Mouse (Mus musculus) neural tube, embryonic 14.5 days (tissue): ENCODE measurements around the gene Iqcn. TPM values are rescaled to one million over a fixed set of nuclear protein-coding genes. Genes with fewer than 3 reads are reported as not detected.
A peak's percentile ranks its signal among the peaks of the same experiment; 100 is the strongest.

Experiments
- ATAC-seq: fragments of 200-750 bp; cut with Nextera tagmentation; 2 replicates; pipeline ENCODE4 v1.8.0; 2017; ENCODE audit warnings: low read depth, mild to moderate bottlenecking, moderate TSS enrichment, moderate library complexity
- H3K27ac ChIP-seq: fragments of 300-500 bp; sonication (generic); 2 replicates; pipeline ENCODE4 v1.5.1; 2014; ENCODE audit warnings: low read depth, mild to moderate bottlenecking, control low read depth, low read length, moderate library complexity, mixed read lengths
- H3K27me3 ChIP-seq: fragments of 300-500 bp; sonication (generic); 2 replicates; pipeline ENCODE4 v1.6.1; 2014; ENCODE audit warnings: low read length; ENCODE audit not compliant: control insufficient read depth, insufficient read depth
- H3K36me3 ChIP-seq: fragments of 300-500 bp; sonication (generic); 2 replicates; pipeline ENCODE4 v1.6.1; 2014; ENCODE audit warnings: low read length, mixed read lengths; ENCODE audit not compliant: control insufficient read depth, insufficient read depth
- H3K4me1 ChIP-seq: fragments of 300-500 bp; sonication (generic); 2 replicates; pipeline ENCODE4 v1.6.1; 2014; ENCODE audit warnings: low read length; ENCODE audit not compliant: control insufficient read depth, insufficient read depth
- H3K4me2 ChIP-seq: fragments of 300-500 bp; sonication (generic); 2 replicates; pipeline ENCODE4 v1.6.1; 2014; ENCODE audit warnings: mild to moderate bottlenecking, low read depth, low read length, control low read depth
- H3K4me3 ChIP-seq: fragments of 300-500 bp; sonication (generic); 2 replicates; pipeline ENCODE4 v1.5.1; 2014; ENCODE audit warnings: low read depth, low read length, control low read depth, mixed read lengths
- H3K9ac ChIP-seq: fragments of 300-500 bp; sonication (generic); replicated peaks from 2 replicates; pipeline ENCODE4 v1.6.1; 2014; ENCODE audit warnings: low read depth, mild to moderate bottlenecking, control low read depth, low read length, mixed read lengths
- H3K9me3 ChIP-seq: fragments of 300-500 bp; sonication (generic); 2 replicates; pipeline ENCODE4 v1.6.1; 2016; ENCODE audit warnings: low read length; ENCODE audit not compliant: control insufficient read depth
- WGBS: fragments of 180-500 bp; shearing (Covaris S2); extraction: QIAGEN DNeasy Blood & Tissue Kit; methylation state at CpG from one replicate; pipeline ENCODE4 v1.1.7; 2014; 5-methylcytosine and 5-hydroxymethylcytosine counted together
- polyA plus RNA-seq: library from polyadenylated mRNA; unstranded; fragments of >200 nt; fragmentation: Nextera tagmentation; extraction: Ambion mirVana; gene quantifications from 2 replicates; pipeline ENCODE4 v1.2.1, GENCODE M21; 2014

The Iqcn gene
- polyA plus RNA-seq, 1 experiment from 2014 or later: not detected

DNA sequence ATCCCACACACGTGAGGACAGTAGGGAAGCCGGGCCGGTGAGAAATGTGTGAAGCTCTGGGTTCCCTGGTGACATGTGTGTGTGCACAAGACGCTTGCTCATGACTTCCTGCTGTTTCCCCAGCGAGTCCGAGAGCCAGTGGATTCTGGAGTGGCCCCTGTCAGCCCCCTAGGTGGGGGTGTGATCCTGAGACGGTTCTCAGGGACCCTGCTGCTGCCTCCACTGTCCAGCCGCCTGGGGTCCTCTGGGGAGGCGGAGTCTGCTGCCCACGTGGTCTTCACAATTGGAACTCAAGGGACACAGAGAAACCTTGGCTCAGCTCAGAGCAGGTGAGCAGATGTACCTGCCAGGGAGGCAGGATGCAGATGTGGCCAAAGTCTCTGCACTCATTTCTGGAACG lies 23.5 kb downstream of the Iqcn start:
- Histone ChIP-seq H3K27me3 (0 out of 2 replicates have a peak, but pooled peaks cover 5% of the 10 kb centered on the region), H3K9ac (no peak overlapping the region), H3K36me3 (no peaks in the 10 kb centered on the region), H3K4me1 (no peaks in the 10 kb centered on the region), H3K27ac (no peak overlapping the region), H3K4me3 (no peak overlapping the region), H3K4me2 (no peak overlapping the region), H3K9me3 (no peaks in the 10 kb centered on the region)
- no peak for ATAC-seq
- 46% methylated on average over 11 of the region's 11 CpGs for WGBS

DNA sequence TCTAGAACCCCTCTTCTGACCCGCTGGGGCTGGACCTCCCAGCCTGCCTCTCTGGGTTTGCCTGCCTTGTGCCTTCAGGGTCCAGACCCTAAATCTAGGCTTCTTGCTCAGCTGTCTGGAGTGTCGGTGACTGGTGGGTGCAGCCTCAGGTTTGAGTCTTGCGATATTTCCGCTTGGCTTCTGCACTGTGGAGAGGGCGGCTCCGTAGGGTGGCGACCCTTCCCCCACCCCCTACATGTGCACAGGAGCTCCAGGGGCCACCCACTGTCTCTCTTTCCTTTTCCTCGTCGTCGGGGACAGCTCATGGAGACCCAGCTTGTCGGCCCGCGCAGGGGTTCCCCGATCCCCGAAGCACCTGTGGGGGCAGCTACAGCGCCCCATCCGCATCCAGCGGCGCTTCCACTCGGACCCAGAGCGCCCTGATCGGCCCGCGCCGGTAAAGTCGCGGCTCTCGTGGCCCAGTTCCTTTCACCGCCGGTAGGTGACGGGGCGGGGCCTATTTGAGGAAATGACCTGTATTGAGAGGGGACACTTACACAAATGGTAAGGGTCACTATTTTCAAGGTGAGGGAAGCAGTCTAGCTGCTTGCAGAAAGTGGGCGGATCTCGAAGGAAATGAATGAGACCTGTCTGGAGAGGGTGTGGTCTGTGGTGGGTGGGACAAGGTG lies 26.7 kb downstream of the Iqcn start:
- Histone ChIP-seq H3K36me3 (no peaks in the 10 kb centered on the region), H3K4me3 (peak overlapping the region; percentile 1; the same call in 1 of the 2 replicates)
- 5% methylated on average over 34 of the region's 34 CpGs for WGBS

DNA sequence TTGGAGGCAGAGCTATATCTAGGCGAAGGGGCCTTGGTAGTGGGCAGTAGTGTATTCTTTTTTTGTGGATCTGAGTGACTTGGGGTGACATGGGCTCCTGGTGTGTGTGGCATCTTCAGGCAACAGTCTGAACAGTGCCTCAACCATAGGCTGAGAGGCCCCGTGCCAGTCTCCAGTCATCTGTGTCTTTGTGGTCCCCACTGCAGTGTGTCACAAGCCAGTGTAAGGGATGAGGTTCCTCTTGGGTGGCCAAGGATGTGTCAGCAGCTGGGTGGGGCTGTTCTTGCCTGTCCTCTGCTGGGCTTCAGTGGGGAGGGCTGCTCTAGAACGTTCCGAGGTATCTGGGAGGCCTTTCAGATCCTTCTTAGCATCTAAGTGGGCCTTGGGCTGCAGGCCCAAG lies 27.7 kb downstream of the Iqcn start:
- H3K9ac ChIP-seq: no peak overlapping the region
- no peaks in the 10 kb centered on the region for H3K9me3 ChIP-seq
- WGBS: 88% methylated on average over 4 of the region's 4 CpGs
- H3K36me3 ChIP-seq: no peaks in the 10 kb centered on the region
- H3K27me3 ChIP-seq: peaks cover 5% of the 10 kb centered on the region; the same call in 1 of the 2 replicates
- no peak overlapping the region for H3K4me2 ChIP-seq
- no peaks in the 10 kb centered on the region for H3K4me1 ChIP-seq
- no peak for ATAC-seq
- no peak overlapping the region for H3K4me3 ChIP-seq
- no peak overlapping the region for H3K27ac ChIP-seq

More for the DNA sequence above, 26.7 kb downstream of the Iqcn start:
- H3K4me2 ChIP-seq: 0 out of 2 replicates have a peak overlapping the region, but pooled peaks have one; percentile 24
- no peak; the same call in 1 of the 2 replicates for ATAC-seq
- no peaks in the 10 kb centered on the region for H3K4me1 ChIP-seq
- H3K27me3 ChIP-seq: peaks cover 5% of the 10 kb centered on the region; the same call in 1 of the 2 replicates
- no peak overlapping the region for H3K9ac ChIP-seq
- no peak overlapping the region for H3K27ac ChIP-seq
- no peaks in the 10 kb centered on the region for H3K9me3 ChIP-seq

DNA sequence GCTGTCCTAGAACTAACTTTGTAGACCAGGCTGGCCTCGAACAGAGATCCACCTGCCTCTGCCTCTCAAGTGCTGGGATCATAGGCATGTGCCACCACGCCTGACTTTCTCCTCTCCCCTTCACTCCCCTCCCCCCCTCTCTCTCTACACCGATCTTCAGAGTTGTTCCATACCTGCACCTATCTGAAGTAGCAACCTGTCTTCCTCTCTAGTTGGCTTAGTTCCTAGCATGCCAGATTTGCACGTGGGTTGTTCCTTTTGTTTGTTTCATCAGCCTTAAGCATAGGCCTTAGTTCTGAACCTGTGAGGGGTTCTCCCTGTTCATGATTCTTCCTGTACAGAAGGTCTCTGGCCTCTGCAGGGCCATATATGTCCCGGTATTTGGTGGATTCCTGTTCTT lies 34.4 kb downstream of the Iqcn start:
- H3K36me3 ChIP-seq: no peaks in the 10 kb centered on the region

DNA sequence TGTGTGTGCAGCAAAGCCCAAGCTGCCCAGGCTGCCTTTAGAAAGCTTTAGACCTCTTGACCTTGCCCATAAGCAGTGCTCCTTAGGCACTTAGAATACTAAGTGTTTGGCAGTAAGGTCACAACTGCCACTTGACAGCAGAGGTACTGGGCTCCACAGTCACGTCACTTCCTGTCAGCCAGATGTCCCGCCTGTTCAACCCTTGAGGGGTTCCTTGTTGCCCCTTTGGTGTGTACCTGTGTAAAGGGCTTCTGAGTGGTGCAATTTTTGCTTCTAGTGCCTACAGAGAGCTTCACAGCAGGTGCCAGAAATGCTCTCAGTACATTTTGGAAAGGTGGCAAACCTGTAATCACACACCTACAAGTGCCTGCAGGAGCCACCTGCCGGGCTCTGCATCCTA lies 35.0 kb downstream of the Iqcn start:
- Histone ChIP-seq H3K36me3 (no peaks in the 10 kb centered on the region), H3K9me3 (no peaks in the 10 kb centered on the region), H3K27me3 (peaks cover 9% of the 10 kb centered on the region; the same call in 1 of the 2 replicates), H3K4me3 (no peak overlapping the region), H3K27ac (no peak overlapping the region), H3K4me2 (no peak overlapping the region), H3K9ac (no peak overlapping the region), H3K4me1 (0 out of 2 replicates have a peak, but pooled peaks cover 2% of the 10 kb centered on the region)
- no peak for ATAC-seq
- 74% methylated on average over 3 of the region's 3 CpGs for WGBS

More for the DNA sequence above, 34.4 kb downstream of the Iqcn start:
- H3K9ac ChIP-seq: no peak overlapping the region
- H3K27me3 ChIP-seq: peaks cover 6% of the 10 kb centered on the region; the same call in 1 of the 2 replicates
- H3K4me2 ChIP-seq: no peak overlapping the region
- H3K4me1 ChIP-seq: no peaks in the 10 kb centered on the region
- H3K9me3 ChIP-seq: no peaks in the 10 kb centered on the region
- no peak overlapping the region for H3K4me3 ChIP-seq
- H3K27ac ChIP-seq: no peak overlapping the region
- ATAC-seq: no peak
- WGBS: 72% methylated on average over 5 of the region's 5 CpGs

GRCm38 (mm10) chr8:70741661-70742060 lies 38.4 kb downstream of the Iqcn start:
- Histone ChIP-seq H3K4me2 (no peak overlapping the region), H3K27ac (no peak overlapping the region), H3K4me3 (no peak overlapping the region), H3K9ac (no peak overlapping the region), H3K27me3 (peaks cover 30% of the 10 kb centered on the region), H3K36me3 (no peaks in the 10 kb centered on the region), H3K4me1 (peaks cover 5% of the 10 kb centered on the region; the same call in 1 of the 2 replicates), H3K9me3 (no peaks in the 10 kb centered on the region)
- no peak for ATAC-seq
- WGBS: 67% methylated on average over 5 of the region's 5 CpGs

DNA sequence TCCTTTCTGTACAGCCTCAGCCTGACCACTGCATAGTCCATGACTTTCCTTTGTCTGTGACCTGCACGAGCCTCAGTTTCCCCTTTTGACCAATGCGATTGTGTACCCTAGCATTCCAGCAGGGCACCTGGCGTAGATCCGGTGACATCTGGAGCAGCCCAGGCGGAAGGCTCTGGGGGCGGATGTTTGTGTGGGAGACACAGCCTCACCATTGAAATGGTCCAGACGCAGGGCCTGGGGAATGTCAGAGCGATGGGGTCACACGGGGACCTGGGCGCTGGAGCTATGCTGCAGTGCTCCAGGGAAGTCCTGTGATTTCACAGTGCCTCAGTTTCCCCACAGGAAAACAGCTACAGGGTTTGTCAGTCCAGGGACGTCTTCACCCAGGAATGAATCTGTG lies 38.9 kb downstream of the Iqcn start:
- no peaks in the 10 kb centered on the region for H3K36me3 ChIP-seq
- peaks cover 30% of the 10 kb centered on the region for H3K27me3 ChIP-seq
- WGBS: 72% methylated on average over 11 of the region's 11 CpGs
- H3K9ac ChIP-seq: no peak overlapping the region
- no peak overlapping the region for H3K4me3 ChIP-seq
- H3K9me3 ChIP-seq: no peaks in the 10 kb centered on the region
- H3K4me2 ChIP-seq: no peak overlapping the region
- ATAC-seq: no peak
- H3K4me1 ChIP-seq: peaks cover 5% of the 10 kb centered on the region; the same call in 1 of the 2 replicates
- H3K27ac ChIP-seq: no peak overlapping the region

DNA sequence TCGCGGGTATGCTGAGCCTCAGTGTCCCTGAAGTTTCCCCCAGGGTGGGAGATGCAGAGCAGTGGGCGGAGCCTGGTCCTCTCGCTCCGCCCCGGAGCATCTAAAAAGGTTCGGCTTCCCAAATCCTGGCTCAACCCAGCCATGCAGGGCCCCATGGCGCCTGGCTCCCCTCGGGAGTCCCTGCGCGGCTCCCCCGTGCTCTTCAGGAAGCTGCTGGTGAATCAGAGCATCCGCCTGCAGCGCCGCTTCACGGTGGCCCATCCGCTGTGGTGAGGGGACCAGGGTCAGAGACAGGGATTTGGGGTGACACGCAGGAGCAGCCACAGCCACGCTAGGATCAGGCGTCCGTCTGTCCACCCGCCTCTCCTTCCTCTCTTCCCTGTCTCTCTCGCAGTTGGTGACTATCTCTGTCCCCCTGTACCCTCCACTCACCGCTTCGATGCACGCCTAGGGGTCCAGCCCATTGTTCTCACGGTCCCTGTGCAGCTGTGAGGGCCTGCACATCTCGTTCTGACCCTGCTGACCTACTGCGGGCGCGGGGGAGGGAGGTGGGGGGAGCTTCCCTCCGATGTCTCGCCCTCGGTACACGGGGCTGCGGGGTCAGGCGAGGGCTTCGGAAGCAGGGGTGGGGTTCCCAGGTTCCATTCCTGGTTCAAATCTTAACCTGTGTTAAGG lies 39.9 kb downstream of the Iqcn start:
- peaks cover 5% of the 10 kb centered on the region; the same call in 1 of the 2 replicates for H3K4me1 ChIP-seq
- H3K27ac ChIP-seq: no peak overlapping the region
- H3K9ac ChIP-seq: peak overlapping the region; percentile 32; the same call in 1 of the 2 replicates
- H3K36me3 ChIP-seq: no peaks in the 10 kb centered on the region
- peak overlapping the region; percentile 9; the same call in 1 of the 2 replicates for H3K4me3 ChIP-seq
- H3K27me3 ChIP-seq: peaks cover 30% of the 10 kb centered on the region
- WGBS: 3% methylated on average over 38 of the region's 38 CpGs
- peak overlapping the region; percentile 33 for H3K4me2 ChIP-seq
- H3K9me3 ChIP-seq: no peaks in the 10 kb centered on the region
- no peak for ATAC-seq
